Mouse (Mus musculus) frontal cortex, postnatal 25 days (tissue): ENCODE data around the gene Tmcc1.

Experiments
- DNase-seq, 2 experiments: peaks; one replicate each; pipeline ENCODE4 v3.0.0; 2022; ENCODE audit warnings: low spot score in 2 of 2

Tmcc1 gene

GRCm38 (mm10) chr6:115972083-115972764, 221.1 kb downstream of the Tmcc1 start:
- DNase-seq: no peak

DNA sequence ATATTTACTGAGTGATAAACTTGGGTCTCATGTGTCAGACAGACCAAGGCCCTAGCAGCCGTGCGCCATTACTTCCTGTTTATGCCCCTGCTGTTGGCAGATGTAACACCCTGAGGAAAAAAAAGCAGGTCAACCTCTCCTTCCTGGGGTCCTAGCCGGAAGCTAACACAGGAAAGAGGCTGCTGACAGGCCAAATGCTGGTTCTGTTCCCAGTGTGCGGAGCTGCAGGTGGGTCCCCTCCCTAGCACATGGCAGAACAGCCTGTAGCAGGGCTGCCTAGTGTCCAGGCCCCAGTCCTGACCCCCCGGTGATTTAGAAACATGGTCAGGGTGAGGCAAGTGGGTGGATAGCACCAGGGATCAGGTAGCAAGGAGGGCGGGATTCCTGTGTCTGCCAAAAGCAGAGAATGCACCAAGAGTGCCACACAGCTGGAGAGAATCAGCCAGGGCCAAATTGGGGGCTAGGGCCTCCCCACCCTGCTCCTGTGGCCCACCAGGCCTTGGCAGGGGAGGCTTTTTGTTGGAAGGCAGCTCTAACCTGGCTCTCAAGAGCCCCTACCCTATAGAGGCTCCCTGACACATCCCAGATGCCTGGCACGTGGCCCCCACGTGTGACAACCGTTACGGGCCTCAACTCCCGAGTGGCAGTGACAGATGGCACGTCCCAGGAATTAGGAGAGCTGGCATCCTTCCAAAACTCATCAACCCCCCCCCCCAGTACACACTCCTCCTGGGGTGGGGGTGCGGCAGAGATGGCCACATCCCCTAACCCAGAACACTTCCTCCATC, 221.8 kb downstream of the Tmcc1 start:
- DNase-seq: no peak

DNA sequence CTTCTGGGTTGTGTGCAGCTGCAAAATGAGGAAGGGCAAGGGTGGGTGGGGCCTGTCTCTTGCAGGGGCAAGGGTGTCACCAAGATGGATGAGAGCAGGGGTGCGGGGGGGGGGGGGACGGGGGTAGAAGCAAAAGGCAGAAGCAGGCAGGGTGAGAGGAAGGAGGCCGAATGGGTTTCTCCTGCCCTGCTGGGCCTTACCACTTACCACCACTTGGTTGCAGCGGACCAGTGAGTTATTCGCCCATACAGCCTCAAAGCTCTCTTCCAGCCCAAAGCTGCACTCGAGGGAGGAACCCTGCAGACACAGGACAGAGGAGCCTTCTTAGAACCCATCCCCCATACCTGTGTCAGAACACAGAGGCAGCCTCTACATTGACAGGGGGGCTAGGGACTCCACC, 223.3 kb downstream of the Tmcc1 start:
- no peak for DNase-seq

GRCm38 (mm10) chr6:115969103-115969502, 224.2 kb downstream of the Tmcc1 start:
- DNase-seq: no peak

- no peak for DNase-seq
Observed at GRCm38 (mm10) chr6:115968700-115969099, 224.6 kb downstream of the Tmcc1 start.
